Mouse (Mus musculus) frontal cortex, postnatal 10 days (tissue): ENCODE measurements at regions not wholly inside any gene's neighbourhood (a gene's known extent, or its start where the extent isn't known, plus 50 kb on each side); places are given as distances from the start of the nearest gene placed in this dataset.

Experiments
- DNase-seq, 2 experiments: peaks; one replicate each; pipeline ENCODE4 v3.0.0; 2022; ENCODE audit warnings: low spot score in 2 of 2, mixed read lengths in 1 of 2

- DNase-seq: no peak
These were observed 159.8 kb upstream of the Tshz3 start for GRCm38 (mm10) chr7:36538111-36538510.

DNA sequence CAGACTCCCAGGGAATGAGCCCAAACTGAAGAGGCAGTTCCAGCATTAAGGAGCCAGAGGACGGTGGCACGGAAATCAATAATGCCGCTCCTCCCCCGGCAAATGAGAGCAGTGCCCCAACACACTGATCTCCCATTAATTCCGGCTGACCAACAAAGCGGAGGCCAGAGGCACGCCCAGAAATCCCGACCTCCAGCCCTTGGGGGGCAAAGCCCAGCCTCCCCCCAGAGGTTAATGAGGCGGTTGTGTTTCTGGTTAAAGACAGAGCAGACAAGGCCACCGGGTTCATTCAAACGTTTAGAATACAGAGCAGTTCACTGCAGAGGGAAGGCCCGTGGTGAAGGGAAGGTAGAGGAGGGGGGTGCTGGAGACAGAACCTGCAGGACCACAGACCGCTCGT is 149.9 kb upstream of the Tshz3 start:
- DNase-seq: no peak

DNA sequence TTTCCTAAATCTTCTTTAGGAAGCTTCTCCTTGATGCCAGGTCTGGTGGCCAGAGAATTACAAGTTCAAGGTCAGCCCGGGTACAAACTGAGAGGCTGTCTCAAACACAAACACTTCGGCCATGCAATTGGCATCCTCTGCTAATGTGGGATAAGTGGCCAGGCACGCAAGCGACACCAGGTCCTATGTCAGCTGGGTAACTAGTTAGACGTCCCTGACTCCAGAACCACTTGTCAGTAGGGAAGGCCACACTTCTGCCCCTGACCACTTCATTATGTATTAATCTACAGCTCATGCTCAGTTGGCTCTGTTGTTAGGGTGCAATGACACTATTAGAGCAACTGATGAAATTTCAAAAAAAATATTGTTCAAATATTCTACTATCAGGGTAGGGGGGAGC is 149.5 kb upstream of the Tshz3 start:
- no peak for DNase-seq

DNA sequence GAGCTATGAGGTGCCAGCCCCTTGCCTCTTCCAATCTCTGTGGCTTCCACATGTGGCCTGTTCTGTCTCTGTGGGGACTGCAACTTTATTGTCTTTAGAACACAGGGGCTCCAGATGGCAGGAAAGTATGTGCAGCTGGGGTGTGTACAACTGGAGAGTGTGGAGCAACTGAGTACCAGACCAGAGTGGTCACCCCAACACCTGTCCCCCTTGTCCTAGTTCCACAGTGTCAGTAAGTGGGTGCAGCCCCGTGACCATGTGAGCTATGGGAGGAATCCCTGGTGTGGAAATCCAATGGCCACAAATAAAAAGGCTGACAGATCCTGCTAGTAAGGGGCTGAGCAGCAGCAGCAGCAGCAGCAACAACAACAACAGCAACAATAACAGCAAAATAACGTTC is 126.9 kb upstream of the Tshz3 start:
- DNase-seq: no peak

GRCm38 (mm10) chr7:36582074-36582473 is 115.8 kb upstream of the Tshz3 start:
- no peak for DNase-seq

DNA sequence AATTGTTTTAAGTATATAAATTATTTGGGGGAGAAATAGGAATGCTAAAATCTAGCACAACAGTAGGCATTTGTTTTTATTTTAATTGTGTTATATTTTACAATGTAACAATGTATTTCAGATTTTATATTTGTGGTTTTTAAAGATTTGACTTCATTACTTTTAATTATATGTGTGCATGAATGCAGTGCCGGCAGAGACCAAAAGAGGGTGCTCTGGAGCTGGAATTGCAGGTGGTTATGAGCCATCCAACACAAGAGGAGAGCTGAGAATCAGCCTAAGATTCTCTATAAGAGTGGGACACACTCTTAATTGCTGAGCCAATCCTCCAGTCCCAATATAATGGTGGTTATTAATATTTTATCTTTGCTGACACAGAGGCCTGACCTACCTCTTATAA is 112.9 kb upstream of the Tshz3 start:
- DNase-seq: no peak

GRCm38 (mm10) chr7:36591496-36591895 is 106.4 kb upstream of the Tshz3 start:
- no peak for DNase-seq

GRCm38 (mm10) chr7:36596630-36597301 is 101.2 kb upstream of the Tshz3 start:
- no peak for DNase-seq

DNA sequence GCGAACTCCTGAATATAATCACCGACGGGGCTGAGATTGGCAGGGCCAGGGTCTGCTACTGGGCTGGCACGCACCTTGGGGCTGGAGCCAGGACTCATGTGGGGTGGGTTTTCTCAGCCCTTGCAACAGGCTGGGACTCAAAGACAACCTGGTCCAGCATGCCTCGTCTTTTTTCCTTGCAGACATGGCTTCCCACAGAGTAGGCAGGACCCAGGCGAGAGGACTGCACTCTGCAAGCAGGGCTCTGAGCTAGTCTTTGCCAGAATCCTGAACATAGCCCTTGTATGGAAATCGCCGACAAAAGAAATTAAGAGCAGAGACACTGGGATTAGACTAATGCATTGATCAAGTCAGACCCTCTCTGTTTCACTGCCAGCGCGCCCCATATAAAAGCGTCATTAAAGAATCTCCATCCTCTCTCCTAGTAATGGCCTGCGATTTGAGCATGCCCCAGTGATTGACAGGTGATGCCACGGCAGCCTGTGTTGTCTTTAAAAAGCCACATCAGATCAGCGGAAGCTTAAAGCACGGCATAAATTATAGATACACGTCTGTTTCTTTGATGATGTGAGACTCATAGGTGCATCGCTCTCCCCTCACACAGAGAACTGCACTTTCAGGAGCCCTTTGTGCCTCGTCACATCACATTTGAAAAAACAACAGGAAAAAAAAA is 92.8 kb upstream of the Tshz3 start:
- DNase-seq: no peak

DNA sequence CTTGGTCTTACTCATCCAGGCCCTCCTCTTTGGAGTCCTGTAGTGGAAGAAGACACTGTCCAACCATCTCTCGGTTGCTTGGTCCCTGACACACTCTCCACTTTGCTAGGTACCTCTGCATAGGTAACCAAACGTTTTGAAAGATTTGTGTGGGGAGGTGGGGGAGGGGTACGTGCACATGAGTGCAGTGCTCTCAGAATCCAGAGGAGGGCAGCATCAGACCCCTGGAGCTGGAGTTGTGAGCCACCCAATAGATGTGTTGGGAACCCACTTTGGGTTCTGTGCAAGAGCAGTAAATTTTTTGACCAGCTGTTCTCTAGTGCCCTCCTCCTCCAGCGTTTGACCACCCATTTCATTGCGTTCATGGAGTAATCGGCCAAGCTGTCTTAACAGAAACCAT is 77.7 kb upstream of the Tshz3 start:
- no peak for DNase-seq

DNA sequence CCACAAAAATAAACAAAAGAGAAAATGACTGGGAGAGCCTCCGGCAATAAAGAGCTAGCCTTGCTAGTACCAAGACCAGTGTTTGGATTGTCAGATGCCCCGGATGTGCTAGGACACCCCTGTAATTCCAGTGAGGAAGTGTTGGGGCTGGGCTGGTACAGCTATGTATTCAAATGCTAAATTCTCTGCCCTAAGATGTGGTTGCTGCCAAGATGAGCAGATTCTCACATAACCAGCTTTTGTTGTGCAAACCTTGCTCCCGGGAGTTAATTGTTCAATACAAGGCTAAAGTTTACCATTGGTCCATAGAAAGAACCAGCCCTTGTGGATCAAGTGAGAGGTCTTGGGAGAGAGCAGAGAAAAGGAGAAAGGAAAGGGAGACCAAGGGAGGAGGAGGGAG is 53.7 kb upstream of the Tshz3 start:
- DNase-seq: no peak
